Mouse (Mus musculus) lung, adult 18-20 months (tissue): ENCODE results near the gene Cnbd2.

Source experiments
- DNase-seq, 2 experiments: peaks; one replicate each; pipeline ENCODE4 v3.0.0; 2022; ENCODE audit warnings: mixed read lengths in 2 of 2

Cnbd2 gene

GRCm38 (mm10) chr2:156312297-156312897 is at the start of gene Cnbd2, which contains the start of gene Scand1:
TSS of gene Cnbd2 (plus strand) at chr2:156312299.
TSS of gene Scand1 (minus strand) at chr2:156312704.
- peak; percentile 88 to 89 for DNase-seq

DNA sequence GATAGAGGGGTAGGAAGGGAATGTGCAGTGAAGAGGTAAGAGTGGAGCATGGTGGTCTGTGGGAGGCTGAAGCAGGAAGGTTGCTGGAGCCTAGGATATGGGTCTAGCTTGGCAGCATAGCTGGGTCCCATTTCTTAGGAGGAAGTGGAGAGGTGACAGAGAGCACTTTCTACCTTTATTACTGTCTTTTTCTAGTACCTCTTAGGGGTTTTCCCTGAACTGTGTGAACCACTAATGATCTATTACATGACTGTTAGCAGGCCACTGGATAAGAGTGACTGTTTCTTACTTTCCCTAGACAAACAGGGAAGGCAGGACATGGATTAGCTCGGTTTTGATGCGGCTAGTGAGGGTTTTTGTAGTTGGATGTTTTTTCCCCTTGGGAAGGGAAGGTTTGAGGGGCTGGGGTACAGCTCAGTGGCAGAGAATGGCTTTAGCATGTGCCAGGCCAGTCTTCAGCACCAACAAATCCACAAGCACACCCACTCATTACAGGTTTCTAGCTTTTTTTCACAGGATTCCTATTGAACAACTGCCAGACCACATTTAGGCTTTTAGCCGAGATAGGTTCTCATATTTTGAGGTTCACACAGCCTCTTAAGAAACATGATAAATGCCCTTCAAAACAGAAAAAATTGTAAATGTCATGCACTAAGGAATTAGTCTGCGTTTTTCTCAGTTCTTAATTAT is 48.8 kb upstream of the Cnbd2 start:
- no peak for DNase-seq

DNA sequence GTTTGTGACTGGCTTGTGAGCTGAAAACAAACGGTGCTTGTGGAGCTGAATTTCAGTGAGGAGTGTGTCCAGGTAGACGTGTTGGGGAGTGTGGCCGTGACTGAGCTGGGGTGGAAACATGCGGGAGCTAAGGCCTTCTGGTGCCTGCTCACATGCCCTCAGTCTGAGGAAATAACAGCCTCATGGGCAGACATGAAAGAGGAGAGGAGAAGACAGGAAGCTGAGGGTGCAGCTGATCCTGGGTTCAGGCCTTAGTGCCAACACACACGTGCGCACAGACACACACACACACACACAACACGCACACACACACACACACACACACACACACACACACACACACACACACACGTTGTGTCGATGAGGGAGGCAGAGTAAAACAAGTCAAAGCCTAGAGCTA is 44.5 kb upstream of the Cnbd2 start:
- DNase-seq: no peak

DNA sequence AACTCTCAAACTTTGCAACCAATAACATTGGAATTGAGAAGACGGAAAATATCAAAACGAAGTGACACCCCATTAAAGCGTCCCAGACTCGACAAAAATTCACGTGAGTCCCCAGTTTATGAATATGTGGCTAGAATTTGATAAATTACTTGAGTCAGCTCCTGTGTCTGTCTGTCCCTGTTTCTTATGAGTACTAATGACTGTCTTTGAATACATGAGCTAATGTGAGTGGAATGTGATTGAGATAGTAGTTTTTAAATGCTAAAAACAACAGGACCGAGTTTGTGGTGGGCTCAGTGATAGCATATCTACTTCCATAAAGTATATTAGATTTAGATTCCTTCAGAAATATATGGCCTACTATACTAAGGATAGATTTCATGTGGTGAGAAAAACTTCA is 39.5 kb upstream of the Cnbd2 start:
- no peak for DNase-seq

GRCm38 (mm10) chr2:156278226-156279017 is 33.7 kb upstream of the Cnbd2 start:
- DNase-seq: peak; percentile 88 to 93

- no peak for DNase-seq
These were observed 30.9 kb upstream of the Cnbd2 start for GRCm38 (mm10) chr2:156281227-156281626.

GRCm38 (mm10) chr2:156285161-156285560 is 26.9 kb upstream of the Cnbd2 start:
- no peak for DNase-seq

DNA sequence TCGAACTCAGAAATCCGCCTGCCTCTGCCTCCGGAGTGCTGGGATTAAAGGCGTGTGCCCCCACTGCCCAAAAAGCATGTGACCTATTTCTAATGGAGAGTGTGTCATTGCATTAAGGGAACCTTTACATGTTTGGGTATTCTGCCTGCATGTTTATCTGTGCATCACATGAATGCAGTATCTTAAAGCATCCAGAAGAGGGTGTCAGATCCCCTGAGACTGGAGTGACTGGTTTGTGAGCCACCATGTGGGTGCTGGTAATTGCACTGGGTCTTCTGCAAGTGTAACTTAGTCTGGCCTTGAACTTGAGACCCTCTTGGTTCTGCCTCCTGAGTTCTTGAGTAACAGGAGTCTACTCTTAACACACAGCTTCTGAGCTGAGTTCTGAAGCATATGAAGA is 25.4 kb upstream of the Cnbd2 start:
- DNase-seq: no peak

DNA sequence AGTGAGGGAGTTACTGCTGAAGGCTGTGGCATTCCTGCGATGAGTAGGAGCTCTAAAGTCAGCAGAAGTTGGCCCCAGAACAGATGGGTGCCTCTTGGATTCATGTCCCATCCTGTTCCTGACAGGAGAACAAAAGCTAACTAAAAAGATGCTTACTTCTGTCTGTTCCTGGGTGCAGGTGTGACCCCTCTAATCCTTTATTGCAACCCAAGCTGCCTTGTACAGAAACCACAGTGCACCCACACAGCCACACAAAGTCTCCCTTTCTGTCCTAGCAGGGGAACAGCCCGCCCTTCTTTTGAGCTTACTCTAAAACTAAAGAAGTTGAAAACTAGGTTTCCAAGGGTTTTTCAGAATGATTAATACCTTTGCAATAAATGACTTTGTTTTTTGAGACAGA is 23.9 kb upstream of the Cnbd2 start:
- DNase-seq: no peak

- peak; percentile 25 to 48 for DNase-seq
These were observed 22.4 kb upstream of the Cnbd2 start for GRCm38 (mm10) chr2:156289552-156290160.

- no peak for DNase-seq
These were observed 20.1 kb upstream of the Cnbd2 start for GRCm38 (mm10) chr2:156291998-156292397.

- no peak for DNase-seq
These were observed 16.5 kb upstream of the Cnbd2 start for GRCm38 (mm10) chr2:156295601-156296063.

- DNase-seq: peak; percentile 35 to 44
These were observed 15.9 kb upstream of the Cnbd2 start for GRCm38 (mm10) chr2:156296190-156296589.

GRCm38 (mm10) chr2:156297653-156298052 is 14.4 kb upstream of the Cnbd2 start:
- DNase-seq: no peak

DNA sequence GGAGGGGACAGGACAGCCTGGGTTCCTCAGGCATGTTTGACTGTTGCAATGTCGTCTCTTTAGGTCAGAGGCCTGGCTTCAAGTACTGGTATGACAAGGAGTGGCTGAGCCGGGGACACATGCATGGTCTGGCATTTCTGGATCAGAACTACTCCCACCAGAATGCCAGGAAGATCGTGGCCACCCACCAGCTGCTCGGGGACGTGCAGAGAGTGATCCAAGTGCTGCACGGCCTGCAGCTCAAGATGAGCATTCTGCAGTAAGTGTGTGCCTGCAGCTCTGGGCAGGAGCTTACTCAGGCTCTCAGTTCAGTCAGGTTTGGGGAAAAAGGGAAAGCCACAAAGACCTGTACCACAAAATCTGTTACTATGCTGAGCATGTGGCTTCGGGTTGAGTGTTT is 13.6 kb upstream of the Cnbd2 start:
- no peak for DNase-seq

DNA sequence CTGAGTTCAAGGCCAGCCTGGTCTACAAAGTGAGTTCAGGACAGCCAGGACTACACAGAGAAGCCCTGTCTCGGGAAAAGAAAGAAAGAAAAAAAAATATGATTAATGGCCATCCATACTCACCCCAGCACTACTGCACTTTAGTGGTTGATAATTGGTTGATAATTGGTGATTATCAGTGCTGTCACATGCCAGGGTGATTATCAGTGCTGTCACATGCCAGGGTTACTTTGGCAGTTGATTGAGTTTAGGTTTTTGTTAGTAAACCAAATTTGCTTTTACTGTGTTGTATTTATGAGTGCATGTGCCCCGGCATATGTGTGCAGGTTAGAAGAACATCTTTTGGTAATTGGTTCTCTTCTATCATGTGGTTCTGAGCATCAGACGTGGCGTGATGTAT is 10.0 kb upstream of the Cnbd2 start:
- no peak for DNase-seq

DNA sequence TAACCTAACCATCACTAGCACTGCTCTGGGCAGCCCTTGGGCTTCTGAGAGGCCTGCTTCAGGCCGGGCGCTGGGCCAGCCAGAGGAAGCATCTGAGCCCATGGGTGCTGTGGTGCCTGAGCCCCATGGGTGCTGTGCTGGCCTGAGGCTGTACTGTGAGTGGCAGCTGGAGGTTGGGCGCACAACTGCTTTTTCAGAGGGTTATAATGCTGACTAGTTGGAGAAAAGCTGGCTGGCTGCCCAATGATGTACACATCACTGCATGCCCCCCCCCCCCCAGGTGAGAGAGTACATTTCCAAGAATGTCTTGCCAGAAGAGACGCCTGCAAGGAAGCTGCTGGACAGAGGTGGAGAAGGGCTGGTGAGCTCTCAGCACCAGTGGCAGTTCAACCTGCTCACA is 7.7 kb upstream of the Cnbd2 start:
- no peak for DNase-seq

DNA sequence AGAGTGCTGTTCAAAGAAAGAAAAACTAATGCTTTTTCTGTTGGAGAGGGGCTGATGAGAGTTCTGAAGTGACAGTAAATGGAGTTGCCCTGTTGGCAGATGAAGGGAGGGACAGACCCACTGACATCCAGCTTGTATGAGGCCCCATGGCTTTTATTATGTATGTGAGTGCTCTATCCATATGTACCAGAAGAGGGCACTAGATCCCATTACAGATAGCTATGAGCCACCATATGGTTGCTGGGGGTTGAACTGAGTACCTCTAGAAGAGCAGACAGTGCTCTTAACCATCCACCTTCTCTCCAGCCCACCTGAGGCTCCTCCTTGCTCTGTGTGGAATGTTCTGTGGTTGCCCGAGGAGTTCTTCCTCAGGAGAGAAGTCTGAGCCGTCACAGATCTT is 6.3 kb upstream of the Cnbd2 start:
- DNase-seq: no peak

DNA sequence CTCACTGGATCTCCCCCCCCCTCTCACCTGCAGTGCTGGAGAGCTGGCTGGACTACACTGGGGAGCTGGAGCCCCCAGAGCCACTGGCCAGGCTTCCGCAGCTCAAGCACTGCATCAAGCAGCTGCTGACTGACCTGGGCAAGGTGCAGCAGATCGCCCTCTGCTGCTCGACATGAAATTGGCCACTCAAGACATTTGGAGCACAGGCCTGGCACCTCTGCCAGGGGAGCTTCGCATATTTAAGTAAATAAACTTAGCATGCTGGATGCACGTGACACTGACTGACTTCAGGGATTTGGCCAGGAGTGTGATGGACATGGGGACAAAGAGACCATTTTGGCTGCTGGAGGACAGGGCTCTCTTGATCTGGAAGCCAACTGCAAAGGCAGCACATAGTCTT is 4.8 kb upstream of the Cnbd2 start:
- peak in 1 of 2 experiments; percentile 37 for DNase-seq

- DNase-seq: no peak
These were observed 2.2 kb upstream of the Cnbd2 start for GRCm38 (mm10) chr2:156309948-156310347.

GRCm38 (mm10) chr2:156310455-156310854 is 1.6 kb upstream of the Cnbd2 start:
- no peak for DNase-seq

- DNase-seq: no peak
These were observed 1.2 kb upstream of the Cnbd2 start for GRCm38 (mm10) chr2:156310945-156311344.

DNA sequence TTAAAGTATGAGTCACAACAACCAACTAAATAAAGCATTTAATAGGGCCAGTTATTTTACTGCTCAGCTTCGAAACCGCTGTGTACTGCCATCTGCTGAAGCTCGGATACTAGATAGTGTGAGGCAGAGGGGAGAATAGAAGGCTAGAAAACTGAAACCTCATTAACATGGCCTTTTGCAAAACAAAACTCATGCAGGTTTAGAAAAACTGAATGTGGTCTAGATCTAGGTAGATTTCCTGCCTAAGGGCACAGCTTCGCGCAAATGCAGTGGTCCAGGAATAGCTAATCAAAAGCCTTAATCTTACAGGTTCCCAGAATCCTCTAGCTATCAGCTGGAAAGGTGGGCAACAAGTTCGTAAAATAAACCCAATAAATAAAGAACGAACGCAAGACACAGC is 658 bp upstream of the Cnbd2 start:
- no peak for DNase-seq
